Mouse (Mus musculus): ENCODE measurements around the gene C77080. TPM values are rescaled to one million over a fixed set of nuclear protein-coding genes. Genes with fewer than 3 reads are reported as not detected.
"Not testable (repeated sequence)": the region's sequence is repeated elsewhere in the genome, so short reads cannot be mapped to it uniquely, and the experiment has no call there.

C77080 gene
- polyA plus RNA-seq, 1 experiment from 2014 or later = 8.2 TPM

GRCm38 (mm10) chr4:129220376-129221089 lies 40.7 kb downstream of the C77080 start:
- 64% methylated on average over 7 of the region's 7 CpGs for WGBS

GRCm38 (mm10) chr4:129219198-129219597 lies 42.0 kb downstream of the C77080 start:
- no peaks in the 10 kb centered on the region for H3K27me3 ChIP-seq (ENCODE audit: control insufficient read depth, insufficient read depth, low read length)
- no peak overlapping the region for H3K27ac ChIP-seq (ENCODE audit: low read length)
- peaks cover 25% of the 10 kb centered on the region for H3K36me3 ChIP-seq (ENCODE audit: control insufficient read depth, insufficient read depth, low read length)
- no peak overlapping the region for H3K4me2 ChIP-seq (ENCODE audit: low read depth, low read length)
- no peak overlapping the region for H3K4me3 ChIP-seq (replicated peaks; ENCODE audit: low read length)
- no peak overlapping the region for H3K9ac ChIP-seq (ENCODE audit: low read length)
- ATAC-seq (ENCODE audit: insufficient read depth, low FRiP score) = no peak
- H3K4me1 ChIP-seq (ENCODE audit: control insufficient read depth, insufficient read depth, low read length) = peaks cover 10% of the 10 kb centered on the region
- 85% methylated on average over 10 of the region's 10 CpGs for WGBS
- no peaks in the 10 kb centered on the region for H3K9me3 ChIP-seq (replicated peaks; ENCODE audit: control insufficient read depth, low read length)

More at GRCm38 (mm10) chr4:129220376-129221089, 40.7 kb downstream of the C77080 start:
- Histone ChIP-seq H3K36me3 (ENCODE audit: control insufficient read depth, insufficient read depth, low read length) (peaks cover 25% of the 10 kb centered on the region), H3K4me2 (ENCODE audit: low read depth, low read length) (no peak overlapping the region), H3K27ac (ENCODE audit: low read length) (no peak overlapping the region), H3K4me3 (replicated peaks; ENCODE audit: low read length) (no peak overlapping the region), H3K4me1 (ENCODE audit: control insufficient read depth, insufficient read depth, low read length) (peaks cover 12% of the 10 kb centered on the region), H3K9me3 (replicated peaks; ENCODE audit: control insufficient read depth, low read length) (no peaks in the 10 kb centered on the region), H3K27me3 (ENCODE audit: control insufficient read depth, insufficient read depth, low read length) (no peaks in the 10 kb centered on the region), H3K9ac (ENCODE audit: low read length) (no peak overlapping the region)
- ATAC-seq (ENCODE audit: insufficient read depth, low FRiP score) = no peak

- Histone ChIP-seq H3K4me2 (ENCODE audit: low read depth, low read length) (no peak overlapping the region), H3K9ac (ENCODE audit: low read length) (no peak overlapping the region), H3K27me3 (ENCODE audit: control insufficient read depth, insufficient read depth, low read length) (no peaks in the 10 kb centered on the region), H3K4me1 (ENCODE audit: control insufficient read depth, insufficient read depth, low read length) (peaks cover 5% of the 10 kb centered on the region; the same call in 1 of the 2 replicates), H3K4me3 (replicated peaks; ENCODE audit: low read length) (no peak overlapping the region), H3K27ac (ENCODE audit: low read length) (no peak overlapping the region), H3K9me3 (replicated peaks; ENCODE audit: control insufficient read depth, low read length) (no peaks in the 10 kb centered on the region), H3K36me3 (ENCODE audit: control insufficient read depth, insufficient read depth, low read length) (peaks cover 25% of the 10 kb centered on the region)
- 84% methylated on average over 7 of the region's 7 CpGs for WGBS
- ATAC-seq (ENCODE audit: insufficient read depth, low FRiP score) = no peak
Measured at GRCm38 (mm10) chr4:129218569-129219175, 42.5 kb downstream of the C77080 start.

- not testable (repeated sequence) for H3K4me2 ChIP-seq (ENCODE audit: low read depth, low read length); H3K4me3 ChIP-seq (replicated peaks; ENCODE audit: low read length); H3K27me3 ChIP-seq (ENCODE audit: control insufficient read depth, insufficient read depth, low read length); H3K9me3 ChIP-seq (replicated peaks; ENCODE audit: control insufficient read depth, low read length); ATAC-seq (ENCODE audit: insufficient read depth, low FRiP score); H3K4me1 ChIP-seq (ENCODE audit: control insufficient read depth, insufficient read depth, low read length); H3K27ac ChIP-seq (ENCODE audit: low read length); H3K9ac ChIP-seq (ENCODE audit: low read length)
- peaks cover 32% of the 10 kb centered on the region for H3K36me3 ChIP-seq (ENCODE audit: control insufficient read depth, insufficient read depth, low read length)
- 69% methylated on average over 3 of the region's 3 CpGs for WGBS
Measured at GRCm38 (mm10) chr4:129212486-129212885, 48.7 kb downstream of the C77080 start.

- H3K4me2 ChIP-seq (ENCODE audit: low read depth, low read length) = no peak overlapping the region
- H3K4me1 ChIP-seq (ENCODE audit: control insufficient read depth, insufficient read depth, low read length) = no peaks in the 10 kb centered on the region
- peaks cover 26% of the 10 kb centered on the region for H3K36me3 ChIP-seq (ENCODE audit: control insufficient read depth, insufficient read depth, low read length)
- no peak overlapping the region for H3K4me3 ChIP-seq (replicated peaks; ENCODE audit: low read length)
- no peak for ATAC-seq (ENCODE audit: insufficient read depth, low FRiP score)
- no peaks in the 10 kb centered on the region for H3K9me3 ChIP-seq (replicated peaks; ENCODE audit: control insufficient read depth, low read length)
- H3K27me3 ChIP-seq (ENCODE audit: control insufficient read depth, insufficient read depth, low read length) = no peaks in the 10 kb centered on the region
- WGBS = 64% methylated on average over 4 of the region's 4 CpGs
- H3K9ac ChIP-seq (ENCODE audit: low read length) = no peak overlapping the region
- H3K27ac ChIP-seq (ENCODE audit: low read length) = no peak overlapping the region
Measured at GRCm38 (mm10) chr4:129211461-129211860, 49.7 kb downstream of the C77080 start.

GRCm38 (mm10) chr4:129209504-129209903 lies 51.7 kb downstream of the C77080 start:
- peaks cover 33% of the 10 kb centered on the region for H3K36me3 ChIP-seq (ENCODE audit: control insufficient read depth, insufficient read depth, low read length)
- whole genome bisulfite sequencing = 49% methylated on average over 7 of the region's 7 CpGs
- H3K27ac ChIP-seq (ENCODE audit: low read length) = no peak overlapping the region
- no peak overlapping the region for H3K4me3 ChIP-seq (replicated peaks; ENCODE audit: low read length)
- no peak overlapping the region for H3K4me2 ChIP-seq (ENCODE audit: low read depth, low read length)
- no peak for ATAC-seq (ENCODE audit: insufficient read depth, low FRiP score)
- H3K4me1 ChIP-seq (ENCODE audit: control insufficient read depth, insufficient read depth, low read length) = no peaks in the 10 kb centered on the region
- no peaks in the 10 kb centered on the region for H3K27me3 ChIP-seq (ENCODE audit: control insufficient read depth, insufficient read depth, low read length)
- no peak overlapping the region for H3K9ac ChIP-seq (ENCODE audit: low read length)
- H3K9me3 ChIP-seq (replicated peaks; ENCODE audit: control insufficient read depth, low read length) = no peaks in the 10 kb centered on the region

GRCm38 (mm10) chr4:129206792-129207191 lies 54.4 kb downstream of the C77080 start:
- no peaks in the 10 kb centered on the region for H3K4me1 ChIP-seq (ENCODE audit: control insufficient read depth, insufficient read depth, low read length)
- H3K9ac ChIP-seq (ENCODE audit: low read length) = no peak overlapping the region
- H3K4me2 ChIP-seq (ENCODE audit: low read depth, low read length) = no peak overlapping the region
- no peak for ATAC-seq (ENCODE audit: insufficient read depth, low FRiP score)
- 43% methylated on average over 8 of the region's 8 CpGs for WGBS
- no peak overlapping the region for H3K4me3 ChIP-seq (replicated peaks; ENCODE audit: low read length)
- no peaks in the 10 kb centered on the region for H3K9me3 ChIP-seq (replicated peaks; ENCODE audit: control insufficient read depth, low read length)
- no peaks in the 10 kb centered on the region for H3K27me3 ChIP-seq (ENCODE audit: control insufficient read depth, insufficient read depth, low read length)
- H3K27ac ChIP-seq (ENCODE audit: low read length) = no peak overlapping the region
- peaks cover 33% of the 10 kb centered on the region for H3K36me3 ChIP-seq (ENCODE audit: control insufficient read depth, insufficient read depth, low read length)

- Histone ChIP-seq H3K27ac (ENCODE audit: low read length) (no peak overlapping the region), H3K4me1 (ENCODE audit: control insufficient read depth, insufficient read depth, low read length) (no peaks in the 10 kb centered on the region), H3K36me3 (ENCODE audit: control insufficient read depth, insufficient read depth, low read length) (peaks cover 28% of the 10 kb centered on the region), H3K9ac (ENCODE audit: low read length) (no peak overlapping the region), H3K4me3 (replicated peaks; ENCODE audit: low read length) (no peak overlapping the region), H3K9me3 (replicated peaks; ENCODE audit: control insufficient read depth, low read length) (no peaks in the 10 kb centered on the region), H3K4me2 (ENCODE audit: low read depth, low read length) (no peak overlapping the region), H3K27me3 (ENCODE audit: control insufficient read depth, insufficient read depth, low read length) (no peaks in the 10 kb centered on the region)
- WGBS = 92% methylated on average over 10 of the region's 10 CpGs
- ATAC-seq (ENCODE audit: insufficient read depth, low FRiP score) = no peak
Measured at GRCm38 (mm10) chr4:129204655-129205054, 56.5 kb downstream of the C77080 start.

GRCm38 (mm10) chr4:129197514-129197913 lies 63.7 kb downstream of the C77080 start:
- peaks cover 10% of the 10 kb centered on the region for H3K36me3 ChIP-seq (ENCODE audit: control insufficient read depth, insufficient read depth, low read length)
- no peak overlapping the region for H3K4me2 ChIP-seq (ENCODE audit: low read depth, low read length)
- 97% methylated on average over 6 of the region's 6 CpGs for WGBS

More at GRCm38 (mm10) chr4:129197514-129197913, 63.7 kb downstream of the C77080 start:
- Histone ChIP-seq H3K9ac (ENCODE audit: low read length) (no peak overlapping the region), H3K4me3 (replicated peaks; ENCODE audit: low read length) (no peak overlapping the region), H3K4me1 (ENCODE audit: control insufficient read depth, insufficient read depth, low read length) (no peaks in the 10 kb centered on the region), H3K27me3 (ENCODE audit: control insufficient read depth, insufficient read depth, low read length) (no peaks in the 10 kb centered on the region), H3K9me3 (replicated peaks; ENCODE audit: control insufficient read depth, low read length) (no peaks in the 10 kb centered on the region), H3K27ac (ENCODE audit: low read length) (no peak overlapping the region)
- ATAC-seq (ENCODE audit: insufficient read depth, low FRiP score) = no peak

Measured in stomach, embryonic 16.5 days (tissue).